9 mouse cellular contexts compared by ENCODE assay signal in the genomic region with DNA sequence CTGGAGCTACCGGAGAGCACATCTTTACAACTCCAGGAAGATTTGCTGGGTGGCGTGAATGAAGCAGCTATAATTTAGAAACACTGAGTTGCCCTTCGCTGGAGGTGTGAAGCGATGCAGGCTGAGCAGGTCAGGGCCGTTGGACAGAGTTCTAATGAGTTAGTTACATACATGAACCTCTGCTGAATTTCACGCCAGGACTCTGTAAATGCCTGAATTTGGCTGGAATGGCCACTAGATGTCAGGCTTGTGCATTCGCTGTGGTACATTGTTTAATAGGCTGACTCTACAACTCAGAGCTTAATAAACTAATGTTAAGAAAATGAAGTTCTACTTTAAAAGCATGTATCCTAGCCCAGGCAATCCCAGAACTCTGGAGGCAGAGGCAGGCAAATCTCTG. TPM values are rescaled to one million over a fixed set of nuclear protein-coding genes. Genes with fewer than 3 reads are reported as not detected.
DNase-seq lines count a peak whose midpoint lies in the region; ATAC-seq and TF ChIP-seq lines count a peak whose summit lies in the region.
"Had no signal": no experiment of that assay in that cellular context is flagged by ENCODE, and none has a peak within 500 bp of the region (broad histone marks: within the 10 kb centered on the region; RNA-seq: fewer than 3 reads in every experiment).

No protein-coding gene starts in this region.

- H3K27ac ChIP-seq in midbrain, embryonic 14.5 days (replicated peaks; ENCODE audit: low read depth, low read length), result no peak overlapping the region
- H3K27ac ChIP-seq in midbrain, embryonic 13.5 days, result no peak overlapping the region
- H3K27ac ChIP-seq in embryonic facial prominence, embryonic 10.5 days (replicated peaks), result no peak overlapping the region
- no peak overlapping the region for H3K27ac ChIP-seq in hindbrain, postnatal 0 days
- H3K27ac ChIP-seq: hindbrain, embryonic 15.5 days had no signal

- H3K4me3 ChIP-seq in midbrain, embryonic 14.5 days (replicated peaks; ENCODE audit: low read depth, low read length), result no peak overlapping the region
- H3K4me3 ChIP-seq in midbrain, embryonic 13.5 days (replicated peaks), result no peak overlapping the region
- no peak overlapping the region for H3K4me3 ChIP-seq in embryonic facial prominence, embryonic 10.5 days
- no peak overlapping the region for H3K4me3 ChIP-seq in hindbrain, postnatal 0 days (ENCODE audit: low read length)
- H3K4me3 ChIP-seq: hindbrain, embryonic 15.5 days had no signal

- H3K27me3 ChIP-seq in midbrain, embryonic 14.5 days (ENCODE audit: control insufficient read depth, insufficient read depth, low read length), result 0 out of 2 replicates have a peak, but pooled peaks cover 3% of the 10 kb centered on the region
- no peaks in the 10 kb centered on the region for H3K27me3 ChIP-seq in midbrain, embryonic 13.5 days
- no peaks in the 10 kb centered on the region for H3K27me3 ChIP-seq in embryonic facial prominence, embryonic 10.5 days (replicated peaks; ENCODE audit: low read depth, poor library complexity, severe bottlenecking)
- H3K27me3 ChIP-seq in hindbrain, postnatal 0 days (ENCODE audit: insufficient read depth, low read length), result no peaks in the 10 kb centered on the region
- H3K27me3 ChIP-seq: hindbrain, embryonic 15.5 days had no signal

- H3K36me3 ChIP-seq in midbrain, embryonic 14.5 days (ENCODE audit: control insufficient read depth, insufficient read depth, low read length), result no peaks in the 10 kb centered on the region
- no peaks in the 10 kb centered on the region for H3K36me3 ChIP-seq in midbrain, embryonic 13.5 days
- H3K36me3 ChIP-seq in embryonic facial prominence, embryonic 10.5 days (replicated peaks), result no peaks in the 10 kb centered on the region
- H3K36me3 ChIP-seq in hindbrain, postnatal 0 days (ENCODE audit: insufficient read depth, low read length), result no peaks in the 10 kb centered on the region
- H3K36me3 ChIP-seq: hindbrain, embryonic 15.5 days had no signal

- no peaks in the 10 kb centered on the region for H3K4me1 ChIP-seq in midbrain, embryonic 14.5 days (ENCODE audit: control insufficient read depth, insufficient read depth, low read length)
- no peaks in the 10 kb centered on the region for H3K4me1 ChIP-seq in midbrain, embryonic 13.5 days (replicated peaks)
- H3K4me1 ChIP-seq in embryonic facial prominence, embryonic 10.5 days, result peaks cover 15% of the 10 kb centered on the region
- no peaks in the 10 kb centered on the region for H3K4me1 ChIP-seq in hindbrain, postnatal 0 days (ENCODE audit: insufficient read depth, low read length)
- H3K4me1 ChIP-seq: hindbrain, embryonic 15.5 days had no signal

- no peak overlapping the region for H3K9ac ChIP-seq in midbrain, embryonic 14.5 days (replicated peaks; ENCODE audit: low read length)
- H3K9ac ChIP-seq in midbrain, embryonic 13.5 days (replicated peaks), result no peak overlapping the region
- no peak overlapping the region for H3K9ac ChIP-seq in hindbrain, postnatal 0 days (replicated peaks; ENCODE audit: low read length)
- H3K9ac ChIP-seq: hindbrain, embryonic 15.5 days had no signal

- H3K9me3 ChIP-seq in midbrain, embryonic 14.5 days (ENCODE audit: control insufficient read depth, low read length), result no peaks in the 10 kb centered on the region
- no peaks in the 10 kb centered on the region for H3K9me3 ChIP-seq in midbrain, embryonic 13.5 days
- no peaks in the 10 kb centered on the region for H3K9me3 ChIP-seq in embryonic facial prominence, embryonic 10.5 days
- no peaks in the 10 kb centered on the region for H3K9me3 ChIP-seq in hindbrain, postnatal 0 days (ENCODE audit: low read length)
- H3K9me3 ChIP-seq: hindbrain, embryonic 15.5 days had no signal

- no peak for ATAC-seq in midbrain, embryonic 14.5 days (ENCODE audit: low FRiP score, low TSS enrichment)
- no peak for ATAC-seq in midbrain, embryonic 13.5 days
- peak; percentile 62; the same call in 1 of the 2 replicates for ATAC-seq in hindbrain, postnatal 0 days
- ATAC-seq in erythroblast, adult 5-6 weeks (replicated peaks; ENCODE audit: low FRiP score, poor library complexity, severe bottlenecking), result no peak

- WGBS in midbrain, embryonic 14.5 days, result 32% methylated on average over 7 of the region's 7 CpGs
- WGBS in midbrain, embryonic 13.5 days, result 22% methylated on average over 7 of the region's 7 CpGs
- 30% methylated on average over 7 of the region's 7 CpGs for WGBS in embryonic facial prominence, embryonic 10.5 days
- WGBS in hindbrain, postnatal 0 days, result 24% methylated on average over 7 of the region's 7 CpGs

- peak; percentile 86 for TF ChIP-seq CTCF in hindbrain, postnatal 0 days (IDR thresholded peaks at IDR 0.05; ENCODE audit: low read depth)

- H3K4me2 ChIP-seq in midbrain, embryonic 14.5 days (ENCODE audit: low read length), result no peak overlapping the region
- no peak overlapping the region for H3K4me2 ChIP-seq in midbrain, embryonic 13.5 days (replicated peaks)
- H3K4me2 ChIP-seq in hindbrain, postnatal 0 days (ENCODE audit: low read depth, low read length), result no peak overlapping the region
- H3K4me2 ChIP-seq: hindbrain, embryonic 15.5 days had no signal

- DNase-seq in midbrain, embryonic 14.5 days, result peak; percentile 87
- peak; percentile 81 for DNase-seq in adipocyte (ENCODE audit: low spot score)
- DNase-seq in embryonic facial prominence, embryonic 10.5 days (ENCODE audit: low spot score), result peak; percentile 57
- DNase-seq in hindbrain, postnatal 0 days (ENCODE audit: low spot score), result peak; percentile 82
- DNase-seq in left cerebral cortex, postnatal 25 days (ENCODE audit: low spot score in 2 of 2), result peak; percentile 53 to 65
- DNase-seq in retina, adult 2 months (ENCODE audit: low read depth, low spot score), result peak; percentile 22

- intact Hi-C loops in left cerebral cortex, postnatal 25 days (cut with DNase I), result loop anchor here (2.0 to 10.0 kb wide), 2 partner anchors 97 to 221 kb away; partner anchors contain the start of gene Ccin

RNA-seq across cellular contexts. Expression of gene Olfr159, which starts 7.4 kb away (rescaled TPM):
- polyA plus RNA-seq in midbrain, embryonic 14.5 days (2014; fragmentation: Nextera tagmentation; extraction: Ambion mirVana), result not detected in 2 replicates
- not detected in 2 replicates for polyA plus RNA-seq in midbrain, embryonic 13.5 days (2015; fragmentation: Nextera tagmentation; extraction: Ambion mirVana)
- polyA plus RNA-seq in embryonic facial prominence, embryonic 10.5 days (2016; fragmentation: Nextera tagmentation; extraction: Ambion mirVana), result not detected in 2 replicates
- total RNA-seq in hindbrain, postnatal 0 days (2014; rRNA removed), result not detected in 2 replicates
- not detected in 2 replicates for polyA plus RNA-seq in hindbrain, postnatal 0 days (2015; fragmentation: Nextera tagmentation; extraction: Ambion mirVana)
- not detected for total RNA-seq in left cerebral cortex, postnatal 25 days (2021)
- total RNA-seq in erythroblast, adult 5-6 weeks (2015; ENCODE audit: low replicate concordance), result not detected in 2 replicates
- total RNA-seq in erythroblast, adult 5-6 weeks (2017; ENCODE audit: low replicate concordance), result not detected in 2 replicates
- polyA plus RNA-seq: hindbrain, embryonic 15.5 days had no signal

RNA-seq across cellular contexts. Expression of gene Spaar, which starts 33.6 kb away (rescaled TPM):
- not detected in 2 replicates for polyA plus RNA-seq in midbrain, embryonic 14.5 days (2014; fragmentation: Nextera tagmentation; extraction: Ambion mirVana)
- polyA plus RNA-seq in midbrain, embryonic 13.5 days (2015; fragmentation: Nextera tagmentation; extraction: Ambion mirVana), result 0.05 TPM in 1 of 2 replicates, not detected in the other
- 0.06 TPM in 1 of 2 replicates, not detected in the other for polyA plus RNA-seq in embryonic facial prominence, embryonic 10.5 days (2016; fragmentation: Nextera tagmentation; extraction: Ambion mirVana)
- total RNA-seq in hindbrain, postnatal 0 days (2014; rRNA removed), result 0.10 and 0.22 TPM in 2 replicates
- 0.08 and 0.13 TPM in 2 replicates for polyA plus RNA-seq in hindbrain, postnatal 0 days (2015; fragmentation: Nextera tagmentation; extraction: Ambion mirVana)
- under 1 TPM; 0.73 to 0.87 TPM for total RNA-seq in left cerebral cortex, postnatal 25 days (2021)
- total RNA-seq in erythroblast, adult 5-6 weeks (2015; ENCODE audit: low replicate concordance), result not detected in 2 replicates
- not detected in 2 replicates for total RNA-seq in erythroblast, adult 5-6 weeks (2017; ENCODE audit: low replicate concordance)

RNA-seq across cellular contexts. Expression of gene Hrct1, which starts 36.4 kb away (rescaled TPM):
- polyA plus RNA-seq in midbrain, embryonic 14.5 days (2014; fragmentation: Nextera tagmentation; extraction: Ambion mirVana), result 0.20 and 0.30 TPM in 2 replicates
- polyA plus RNA-seq in midbrain, embryonic 13.5 days (2015; fragmentation: Nextera tagmentation; extraction: Ambion mirVana), result 0.13 and 0.35 TPM in 2 replicates
- 0.14 TPM in 1 of 2 replicates, not detected in the other for polyA plus RNA-seq in embryonic facial prominence, embryonic 10.5 days (2016; fragmentation: Nextera tagmentation; extraction: Ambion mirVana)
- total RNA-seq in hindbrain, postnatal 0 days (2014; rRNA removed), result 0.73 and 1.8 TPM in 2 replicates
- polyA plus RNA-seq in hindbrain, postnatal 0 days (2015; fragmentation: Nextera tagmentation; extraction: Ambion mirVana), result 0.70 and 0.92 TPM in 2 replicates
- total RNA-seq in left cerebral cortex, postnatal 25 days (2021), result 1 to 10 TPM; 1.2 to 1.4 TPM
- total RNA-seq in erythroblast, adult 5-6 weeks (2015; ENCODE audit: low replicate concordance), result not detected in 2 replicates
- not detected in 2 replicates for total RNA-seq in erythroblast, adult 5-6 weeks (2017; ENCODE audit: low replicate concordance)

RNA-seq across cellular contexts. Expression of gene Olfr71, which starts 53.4 kb away (rescaled TPM):
- 0.16 TPM in 1 of 2 replicates, not detected in the other for polyA plus RNA-seq in midbrain, embryonic 14.5 days (2014; fragmentation: Nextera tagmentation; extraction: Ambion mirVana)
- polyA plus RNA-seq in midbrain, embryonic 13.5 days (2015; fragmentation: Nextera tagmentation; extraction: Ambion mirVana), result 0.08 and 0.10 TPM in 2 replicates
- polyA plus RNA-seq in embryonic facial prominence, embryonic 10.5 days (2016; fragmentation: Nextera tagmentation; extraction: Ambion mirVana), result not detected in 2 replicates
- not detected in 2 replicates for total RNA-seq in hindbrain, postnatal 0 days (2014; rRNA removed)
- polyA plus RNA-seq in hindbrain, postnatal 0 days (2015; fragmentation: Nextera tagmentation; extraction: Ambion mirVana), result not detected in 2 replicates
- not detected for total RNA-seq in left cerebral cortex, postnatal 25 days (2021)
- not detected in 2 replicates for total RNA-seq in erythroblast, adult 5-6 weeks (2015; ENCODE audit: low replicate concordance)
- total RNA-seq in erythroblast, adult 5-6 weeks (2017; ENCODE audit: low replicate concordance), result not detected in 2 replicates
- polyA plus RNA-seq: hindbrain, embryonic 15.5 days had no signal

Comparison
In these comparisons a context has a peak if more than half of its experiments do, and no peak if none do; other contexts are left out.
1. DNase-seq: peak in every context shown above with its lines; median percentile 87 in midbrain, embryonic 14.5 days; 82 in hindbrain, postnatal 0 days; 81 in adipocyte; 59 in left cerebral cortex, postnatal 25 days; 57 in embryonic facial prominence, embryonic 10.5 days; 22 in retina, adult 2 months.